Mouse (Mus musculus): ENCODE measurements around the gene Ap1s1.

Ap1s1 gene

DNA sequence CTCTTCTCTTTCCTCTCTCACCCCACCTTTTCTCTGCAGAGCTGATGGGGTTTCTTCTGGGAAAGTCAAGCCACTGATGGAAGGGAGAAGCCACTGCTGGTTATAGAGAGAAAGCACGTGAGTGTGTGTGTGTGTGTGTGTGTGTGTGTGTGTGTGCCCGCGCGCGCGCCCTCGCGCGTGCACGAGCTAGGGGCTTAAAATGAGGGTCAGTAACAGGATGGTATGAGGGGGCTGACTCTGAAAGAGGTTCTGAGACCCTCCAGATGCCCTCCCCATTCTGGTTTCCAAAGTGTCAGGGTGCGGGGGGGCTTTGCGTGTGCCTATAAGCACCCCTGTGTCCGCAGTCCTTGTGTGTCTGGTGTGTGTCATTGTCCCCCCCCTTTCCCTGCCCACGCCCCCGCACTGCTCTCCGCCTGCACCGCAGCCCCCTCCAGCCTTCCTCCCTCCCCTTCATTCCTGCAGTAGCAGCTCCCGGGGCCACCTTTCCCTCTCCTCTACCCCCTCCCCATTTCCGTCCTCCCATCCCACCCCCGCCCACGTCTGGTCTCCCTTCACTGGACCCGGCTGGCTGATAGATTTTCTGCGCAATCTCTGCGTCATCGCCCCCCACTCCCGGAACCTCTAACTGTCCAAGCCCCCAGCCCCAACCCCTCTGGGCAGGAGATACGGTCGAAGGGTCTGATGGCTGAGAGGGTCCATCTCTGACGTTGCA is 17.2 kb downstream of the Ap1s1 start:
- in situ Hi-C loops (cut with MboI, MseI), result loop anchor here in 1 of 2 experiments (5.0 kb wide), 1 partner anchor 74 kb away; no protein-coding TSS in a partner anchor

- in situ Hi-C loops (cut with MboI, MseI), result loop anchor here in 1 of 2 experiments (5.0 kb wide), 1 partner anchor 76 kb away; no protein-coding TSS in a partner anchor
Measured at GRCm38 (mm10) chr5:137026092-137026491, 19.8 kb downstream of the Ap1s1 start, which contains the start of gene Vgf. Gene Vgf (plus strand): TSS chr5:137026392.

DNA sequence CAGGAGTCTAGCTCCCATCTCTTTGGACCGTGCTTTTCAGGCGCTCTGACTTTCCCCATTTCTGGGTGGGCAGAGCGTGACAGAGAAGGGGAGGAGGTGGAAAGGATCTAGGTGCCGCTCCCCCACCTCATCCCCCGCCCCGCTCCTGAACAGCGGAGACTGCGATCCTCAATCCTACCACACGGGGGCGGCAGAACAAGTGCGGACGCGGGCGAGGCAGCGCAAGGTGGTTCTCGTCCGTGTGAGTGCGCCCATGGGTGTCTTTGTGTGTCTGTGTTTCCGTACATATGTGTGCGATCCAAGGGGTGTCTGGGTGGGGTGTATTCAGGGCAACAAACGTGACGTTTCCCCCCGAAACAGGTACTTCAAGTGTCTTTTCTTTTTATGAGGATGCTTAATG is 20.8 kb downstream of the Ap1s1 start:
- in situ Hi-C loops (cut with MboI, MseI), result loop anchor here in 1 of 2 experiments (5.0 kb wide), 1 partner anchor 77 kb away; no protein-coding TSS in a partner anchor

DNA sequence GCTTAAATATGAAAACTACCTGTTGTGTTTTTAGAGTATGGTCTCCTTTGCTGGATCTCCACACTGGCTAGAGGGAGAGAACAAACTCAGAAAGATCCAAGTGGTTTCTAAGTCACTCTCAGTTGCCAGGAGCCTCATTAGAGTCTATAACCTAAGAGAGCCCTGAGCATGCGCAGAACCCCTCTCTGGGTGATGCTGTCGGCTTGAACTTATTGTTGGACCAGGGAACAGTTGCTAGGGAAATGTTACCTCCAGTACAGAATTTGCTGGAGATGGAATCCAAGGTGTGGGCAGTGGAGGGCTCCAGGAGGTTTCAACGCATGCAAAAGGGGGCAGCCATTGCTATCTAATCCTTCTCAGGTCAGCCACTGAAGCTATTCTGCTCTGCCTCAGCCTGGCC is 21.6 kb downstream of the Ap1s1 start:
- in situ Hi-C loops (cut with MboI, MseI), result loop anchor here in 1 of 2 experiments (5.0 to 25.0 kb wide), 2 partner anchors 97 to 263 kb away; partner anchors contain the start of genes Ache and Ufsp1

- in situ Hi-C loops (cut with MboI, MseI), result loop anchor here in 1 of 2 experiments (25.0 kb wide), 1 partner anchor 271 kb away; the partner anchor contains the start of genes Ache and Ufsp1
Measured at GRCm38 (mm10) chr5:137015913-137016312, 30.0 kb downstream of the Ap1s1 start.

GRCm38 (mm10) chr5:137012401-137012950 is 33.5 kb downstream of the Ap1s1 start:
- in situ Hi-C loops (cut with MboI, MseI), result loop anchor here (5.0 to 25.0 kb wide), 2 partner anchors 275 to 470 kb away; partner anchors contain the start of genes Ache (in 1 of the 2) and Ufsp1 (in 1 of the 2)

- in situ Hi-C loops (cut with MboI, MseI), result loop anchor here (5.0 to 25.0 kb wide), 2 partner anchors 277 to 472 kb away; partner anchors contain the start of genes Ache (in 1 of the 2) and Ufsp1 (in 1 of the 2)
Measured at GRCm38 (mm10) chr5:137009988-137010387, 35.9 kb downstream of the Ap1s1 start.

GRCm38 (mm10) chr5:137007276-137007675 is 38.7 kb downstream of the Ap1s1 start:
- in situ Hi-C loops (cut with MboI, MseI), result loop anchor here in 1 of 2 experiments (25.0 kb wide), 1 partner anchor 280 kb away; the partner anchor contains the start of genes Ache and Ufsp1

- in situ Hi-C loops (cut with MboI, MseI), result loop anchor here in 1 of 2 experiments (25.0 kb wide), 1 partner anchor 287 kb away; the partner anchor contains the start of genes Ache and Ufsp1
Measured at GRCm38 (mm10) chr5:137000612-137001011, 45.3 kb downstream of the Ap1s1 start.

- in situ Hi-C loops (cut with MboI, MseI), result no loop called here
Measured at GRCm38 (mm10) chr5:136999449-136999848, 46.5 kb downstream of the Ap1s1 start.

GRCm38 (mm10) chr5:136989801-136990200 is 56.1 kb downstream of the Ap1s1 start:
- in situ Hi-C loops (cut with MboI, MseI), result no loop called here

DNA sequence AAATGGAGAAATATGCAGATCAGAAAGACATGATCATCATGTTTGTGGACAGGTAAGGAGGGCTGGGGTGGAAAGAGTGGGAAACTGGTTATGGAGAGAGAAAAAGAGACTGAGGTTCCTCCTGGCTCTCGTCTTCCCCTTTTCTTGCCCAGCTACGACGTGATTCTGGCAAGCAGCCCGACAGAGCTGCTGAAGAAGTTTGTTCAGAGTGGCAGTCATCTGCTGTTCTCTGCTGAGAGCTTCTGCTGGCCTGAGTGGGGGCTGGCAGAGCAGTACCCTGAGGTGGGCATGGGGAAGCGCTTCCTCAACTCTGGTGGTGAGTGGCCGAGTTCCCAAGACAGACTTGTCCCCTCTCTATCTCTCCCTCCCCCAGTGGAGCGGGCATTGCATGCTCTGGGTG is 57.5 kb downstream of the Ap1s1 start:
- in situ Hi-C loops (cut with MboI, MseI), result no loop called here

DNA sequence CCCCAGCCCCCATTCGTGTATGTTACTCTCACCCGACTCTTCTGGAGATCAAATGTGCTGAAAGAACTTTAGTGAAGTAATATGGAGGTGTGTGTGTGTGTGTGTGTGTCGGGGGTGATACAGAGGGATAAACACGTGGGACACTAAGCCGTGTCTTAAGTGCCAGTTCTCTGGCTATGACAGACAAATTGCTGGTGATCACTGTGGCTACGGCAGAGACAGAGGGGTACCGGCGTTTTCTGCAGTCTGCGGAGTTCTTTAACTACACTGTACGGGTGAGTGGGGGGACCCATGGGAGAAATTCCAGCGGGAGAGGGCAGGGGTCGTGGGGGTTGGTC is 58.0 kb downstream of the Ap1s1 start, which contains the start of gene Znhit1:
Gene Znhit1, minus strand, starts transcription at position 88 of the 338 bp plus-strand sequence.
- in situ Hi-C loops (cut with MboI, MseI), result no loop called here

DNA sequence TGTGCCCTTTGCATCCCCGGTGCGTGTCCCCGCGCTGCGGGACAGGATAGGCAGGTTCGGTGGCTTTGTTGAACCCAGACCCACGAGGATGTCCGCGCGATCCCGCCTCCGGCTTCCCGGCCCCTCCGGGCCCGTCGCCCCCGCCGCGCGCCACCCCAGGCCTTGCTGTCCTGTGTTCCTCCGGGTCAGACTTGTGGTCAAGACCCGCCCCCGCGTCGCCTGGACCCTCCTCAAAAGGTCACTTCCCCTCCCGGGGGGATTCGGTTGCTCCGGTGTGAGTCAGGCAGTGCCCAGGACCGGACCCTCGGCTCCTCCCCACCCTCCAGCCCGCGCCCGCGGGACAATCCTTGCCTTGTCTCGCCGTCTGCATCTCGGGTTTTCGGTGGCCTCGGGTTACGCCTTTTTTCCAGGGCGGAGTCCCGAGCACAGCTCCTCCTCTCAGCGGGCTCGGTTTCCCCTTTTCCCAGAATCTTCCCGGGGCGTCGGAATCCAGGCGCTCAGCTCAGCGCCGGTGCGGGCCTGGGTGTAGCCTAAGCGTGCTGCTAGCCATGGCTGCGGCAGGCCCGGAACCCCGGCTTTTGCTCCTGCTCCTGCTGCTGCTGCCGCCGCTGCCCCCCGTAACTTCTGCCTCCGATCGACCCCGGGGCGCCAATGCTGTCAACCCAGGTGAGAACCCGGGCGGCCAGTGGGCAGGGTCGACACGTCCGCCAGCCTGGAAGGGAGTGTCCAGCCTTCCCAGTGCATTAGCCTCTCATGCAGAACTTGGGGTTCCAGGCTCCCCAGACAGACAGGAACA is 58.6 kb downstream of the Ap1s1 start:
- in situ Hi-C loops (cut with MboI, MseI), result no loop called here

GRCm38 (mm10) chr5:136986695-136987137 is 59.2 kb downstream of the Ap1s1 start, which contains the start of gene Plod3:
Gene Plod3 (plus strand): TSS chr5:136987019.
- in situ Hi-C loops (cut with MboI, MseI), result no loop called here

All from T-helper 17 cell (primary cell).